ENCODE assay signal across 8 mouse cellular contexts in genomic region chr3:122420410-122420774, GRCm38 (mm10).
A peak's percentile ranks its signal among the peaks of the same experiment; 100 is the strongest.
DNase-seq lines count a peak whose midpoint lies in the region; ATAC-seq and TF ChIP-seq lines count a peak whose summit lies in the region.

No protein-coding gene starts in this region.

- TF ChIP-seq POLR2A in thymus, adult 2 months (IDR thresholded peaks at IDR 0.05; ENCODE audit: control insufficient read depth, extremely low read depth, insufficient read depth, low read length, poor library complexity): no peak
- no peak for TF ChIP-seq POLR2A in heart, adult 2 months (IDR thresholded peaks at IDR 0.05; ENCODE audit: insufficient read depth, low read depth, low read length)
- no peak for TF ChIP-seq POLR2A in kidney, adult 2 months (IDR thresholded peaks at IDR 0.05; ENCODE audit: low read depth, low read length)

- WGBS in thymus, adult 2 months: 9% methylated on average over 15 of the region's 15 CpGs
- WGBS in heart, adult 2 months: 3% methylated on average over 15 of the region's 15 CpGs
- WGBS in kidney, adult 2 months: 4% methylated on average over 15 of the region's 15 CpGs
- 1% methylated on average over 13 of the region's 15 CpGs for WGBS in liver, postnatal 0 days (ENCODE audit: insufficient replicate concordance)
- WGBS in neural tube, embryonic 14.5 days: under 1% methylated on average over 15 of the region's 15 CpGs

- ATAC-seq in liver, postnatal 0 days: peak; percentile 8; the same call in 1 of the 2 replicates
- peak; percentile 57 for ATAC-seq in neural tube, embryonic 14.5 days (ENCODE audit: low read depth)

- no peak for TF ChIP-seq EP300 in heart, adult 2 months (IDR thresholded peaks at IDR 0.05; ENCODE audit: insufficient read depth, low read depth, low read length)
- no peak for TF ChIP-seq EP300 in liver, postnatal 0 days (IDR thresholded peaks at IDR 0.05; ENCODE audit: low read depth)

- intact Hi-C loops in heart, adult 2 months (cut with DNase I): loop anchor here (2.0 to 5.0 kb wide), 2 partner anchors 42 to 108 kb away; no protein-coding TSS in a partner anchor

- H3K9me3 ChIP-seq in liver, postnatal 0 days (ENCODE audit: low read length): no peaks in the 10 kb centered on the region
- H3K9me3 ChIP-seq in neural tube, embryonic 14.5 days (ENCODE audit: control insufficient read depth, low read length): no peaks in the 10 kb centered on the region

- peak overlapping the region; percentile 81 for H3K4me2 ChIP-seq in liver, postnatal 0 days (ENCODE audit: low read depth, low read length)
- peak overlapping the region; percentile 96 for H3K4me2 ChIP-seq in neural tube, embryonic 14.5 days (ENCODE audit: low read depth, low read length)

- H3K27me3 ChIP-seq in thymus, adult 2 months (ENCODE audit: control insufficient read depth, insufficient read depth, low read length): peaks cover 6% of the 10 kb centered on the region; the same call in 1 of the 2 replicates
- no peaks in the 10 kb centered on the region for H3K27me3 ChIP-seq in heart, adult 2 months (ENCODE audit: control insufficient read depth, insufficient read depth, low read length)
- H3K27me3 ChIP-seq in kidney, adult 2 months (replicated peaks; ENCODE audit: control insufficient read depth, insufficient read depth, low read length): no peaks in the 10 kb centered on the region
- 0 out of 2 replicates have a peak, but pooled peaks cover 8% of the 10 kb centered on the region for H3K27me3 ChIP-seq in liver, postnatal 0 days (ENCODE audit: insufficient read depth, low read length)
- peaks cover 6% of the 10 kb centered on the region; the same call in 1 of the 2 replicates for H3K27me3 ChIP-seq in neural tube, embryonic 14.5 days (ENCODE audit: control insufficient read depth, insufficient read depth, low read length)

- H3K9ac ChIP-seq in heart, adult 2 months (ENCODE audit: low read depth, low read length): peak overlapping the region; percentile 86
- H3K9ac ChIP-seq in liver, postnatal 0 days (replicated peaks): peak overlapping the region; percentile 80
- peak overlapping the region; percentile 68 for H3K9ac ChIP-seq in neural tube, embryonic 14.5 days (replicated peaks; ENCODE audit: low read depth, low read length)

- H3K4me1 ChIP-seq in thymus, adult 2 months (replicated peaks; ENCODE audit: control insufficient read depth, insufficient read depth, low read length): peaks cover 5% of the 10 kb centered on the region; the same call in 1 of the 2 replicates
- 0 out of 2 replicates have a peak, but pooled peaks cover 1% of the 10 kb centered on the region for H3K4me1 ChIP-seq in heart, adult 2 months (ENCODE audit: control insufficient read depth, insufficient read depth, low read length)
- H3K4me1 ChIP-seq in kidney, adult 2 months (ENCODE audit: control insufficient read depth, insufficient read depth, low read length): peaks cover 3% of the 10 kb centered on the region; the same call in 1 of the 2 replicates
- H3K4me1 ChIP-seq in liver, postnatal 0 days (ENCODE audit: insufficient read depth): peaks cover 14% of the 10 kb centered on the region
- peaks cover 7% of the 10 kb centered on the region; the same call in 1 of the 2 replicates for H3K4me1 ChIP-seq in neural tube, embryonic 14.5 days (ENCODE audit: control insufficient read depth, insufficient read depth, low read length)

- H3K36me3 ChIP-seq in thymus, adult 2 months (ENCODE audit: control insufficient read depth, insufficient read depth, low read length): no peaks in the 10 kb centered on the region
- H3K36me3 ChIP-seq in heart, adult 2 months (ENCODE audit: control insufficient read depth, insufficient read depth, low read length): no peaks in the 10 kb centered on the region
- no peaks in the 10 kb centered on the region for H3K36me3 ChIP-seq in kidney, adult 2 months (ENCODE audit: control insufficient read depth, insufficient read depth, low read length)
- no peaks in the 10 kb centered on the region for H3K36me3 ChIP-seq in liver, postnatal 0 days (replicated peaks; ENCODE audit: insufficient read depth, low read length)
- H3K36me3 ChIP-seq in neural tube, embryonic 14.5 days (ENCODE audit: control insufficient read depth, insufficient read depth, low read length): no peaks in the 10 kb centered on the region

- H3K27ac ChIP-seq in thymus, adult 2 months (ENCODE audit: control insufficient read depth, insufficient read depth, low read length): no peak overlapping the region
- peak overlapping the region; percentile 80 for H3K27ac ChIP-seq in heart, adult 2 months
- peak overlapping the region; percentile 91; the same call in 1 of the 2 replicates for H3K27ac ChIP-seq in kidney, adult 2 months (ENCODE audit: insufficient read depth, low read depth, low read length)
- H3K27ac ChIP-seq in liver, postnatal 0 days (ENCODE audit: low read depth): peak overlapping the region; percentile 94
- H3K27ac ChIP-seq in neural tube, embryonic 14.5 days (ENCODE audit: low read depth, low read length): no peak overlapping the region; the same call in 1 of the 2 replicates

- TF ChIP-seq CTCF in thymus, adult 2 months (IDR thresholded peaks at IDR 0.05; ENCODE audit: borderline replicate concordance, control insufficient read depth, extremely low read depth, insufficient read depth, low read length, poor library complexity): no peak
- TF ChIP-seq CTCF in heart, adult 2 months (IDR thresholded peaks at IDR 0.05): 0 out of 2 replicates have a peak, but pooled peaks have one; percentile 3
- TF ChIP-seq CTCF in kidney, adult 2 months (conservative IDR thresholded peaks at IDR 0.05; ENCODE audit: insufficient read depth, insufficient read length, low read depth, low read length): no peak
- no peak for TF ChIP-seq CTCF in liver, postnatal 0 days (IDR thresholded peaks at IDR 0.05; ENCODE audit: low read depth)

- no peaks in the 10 kb centered on the region for H3K79me2 ChIP-seq in heart, adult 2 months (replicated peaks; ENCODE audit: control insufficient read depth, insufficient read depth, low read length)

- no peak for DNase-seq in thymus, adult 2 months
- DNase-seq in thymus, postnatal 0 days (ENCODE audit: low spot score): no peak
- DNase-seq in embryo, embryonic 10 days (ENCODE audit: low spot score): peak; percentile 71
- peak; percentile 47 to 58 for DNase-seq in heart, adult 2 months
- DNase-seq in kidney, adult 2 months: peak; percentile 13
- no peak for DNase-seq in liver, postnatal 0 days
- DNase-seq in c-Kit-positive CD71-positive TER-119-positive erythroid progenitor cells, embryonic 14.5 days (ENCODE audit: low spot score): no peak

- H3K4me3 ChIP-seq in thymus, adult 2 months (ENCODE audit: control insufficient read depth, insufficient read depth, low read length): peak overlapping the region; percentile 47
- H3K4me3 ChIP-seq in heart, adult 2 months: peak overlapping the region; percentile 50
- peak overlapping the region; percentile 94 for H3K4me3 ChIP-seq in kidney, adult 2 months (ENCODE audit: insufficient read depth, low read depth, low read length)
- H3K4me3 ChIP-seq in liver, postnatal 0 days (ENCODE audit: low read depth, low read length): peak overlapping the region; percentile 71
- H3K4me3 ChIP-seq in neural tube, embryonic 14.5 days (ENCODE audit: low read depth, low read length): peak overlapping the region; percentile 58

Comparison
In these comparisons a context has a peak if more than half of its experiments do, and no peak if none do; other contexts are left out.
1. DNase-seq: peak in embryo, embryonic 10 days (single experiment), heart, adult 2 months (2 of 2) and kidney, adult 2 months (single experiment); none in thymus, adult 2 months (single experiment), thymus, postnatal 0 days (single experiment), liver, postnatal 0 days (single experiment) and c-Kit-positive CD71-positive TER-119-positive erythroid progenitor cells, embryonic 14.5 days (single experiment).
2. H3K27ac ChIP-seq: peak in heart, adult 2 months (single experiment), kidney, adult 2 months (single experiment) and liver, postnatal 0 days (single experiment); none in thymus, adult 2 months (single experiment) and neural tube, embryonic 14.5 days (single experiment).
3. Peak in every context shown above with its lines, with median percentiles within 50 percentile points of each other: H3K4me3 ChIP-seq and H3K9ac ChIP-seq.